Mouse (Mus musculus) G1E (cell line): ENCODE data around the gene Gna15. TPM values are rescaled to one million over a fixed set of nuclear protein-coding genes. Genes with fewer than 3 reads are reported as not detected.
A peak's percentile ranks its signal among the peaks of the same experiment; 100 is the strongest.

Source experiments
- ATAC-seq: 2 replicates; pipeline ENCODE4 v1.8.0; 2016; ENCODE audit warnings: mild to moderate bottlenecking; ENCODE audit not compliant: insufficient number of reproducible peaks, poor library complexity, low FRiP score, severe bottlenecking; ENCODE audit errors: extremely low read depth
- DNase-seq: peaks from one replicate; pipeline ENCODE4 v3.0.0; 2012; ENCODE audit warnings: low spot score
- H3K27me3 ChIP-seq: 2 replicates; pipeline ENCODE4 v1.6.1; 2012; ENCODE audit warnings: mild to moderate bottlenecking, low read length, inconsistent platforms; ENCODE audit not compliant: insufficient read depth
- H3K36me3 ChIP-seq: replicated peaks from 2 replicates; pipeline ENCODE3; 2012; ENCODE audit warnings: mild to moderate bottlenecking, inconsistent platforms
- H3K4me1 ChIP-seq: 2 replicates; pipeline ENCODE4 v1.6.1; 2012; ENCODE audit warnings: low read depth, low read length, inconsistent platforms, mixed read lengths; ENCODE audit not compliant: insufficient read depth
- H3K4me3 ChIP-seq: 2 replicates; pipeline ENCODE4 v1.5.1; 2012; ENCODE audit warnings: low read depth, mild to moderate bottlenecking, inconsistent platforms, low read length, moderate library complexity, mixed read lengths
- H3K9me3 ChIP-seq: replicated peaks from 2 replicates; pipeline ENCODE4 v1.6.1; 2012; ENCODE audit warnings: inconsistent platforms
- CTCF ChIP-seq: IDR thresholded peaks from 2 replicates; pipeline ENCODE4 v1.5.1; 2012; ENCODE audit warnings: low read depth, low read length, inconsistent platforms, mixed read lengths
- GATA1 ChIP-seq: IDR thresholded peaks from 2 replicates; pipeline ENCODE4 v1.6.1; 2012; ENCODE audit warnings: borderline replicate concordance, low read length, inconsistent platforms, mixed read lengths
- GATA2 ChIP-seq: IDR thresholded peaks from 2 replicates; pipeline ENCODE4 v1.6.1; 2012; ENCODE audit warnings: low read depth, low read length, inconsistent platforms, borderline replicate concordance
- POLR2AphosphoS5 ChIP-seq: IDR thresholded peaks from 2 replicates; pipeline ENCODE4 v1.6.1; 2012; ENCODE audit warnings: low read depth, low read length, inconsistent platforms; ENCODE audit not compliant: insufficient replicate concordance
- TAL1 ChIP-seq: conservative IDR thresholded peaks from 2 replicates; pipeline ENCODE4 v1.6.1; 2012; ENCODE audit warnings: low read depth, low read length, inconsistent platforms, mixed read lengths
- polyA plus RNA-seq: library from polyadenylated mRNA; stranded (reverse); fragments of >175 nt; gene quantifications from 2 replicates; pipeline ENCODE4 v1.2.3, GENCODE M21; 2012
- total RNA-seq, 2 experiments: library from RNA; stranded (forward) in 1 of 2; stranded (reverse) in 1 of 2; fragments of 200-1000 nt in 1 of 2; fragments of >200 nt in 1 of 2; fragmentation: Nextera tagmentation in 1 of 2; gene quantifications; 2 replicates each; pipeline ENCODE4 v1.2.3; 2014 to 2017

The Gna15 gene
- total RNA-seq (2014; fragmentation: Nextera tagmentation) (20.9 and 22.5 TPM in 2 replicates), total RNA-seq (2017) (20.1 and 21.5 TPM in 2 replicates), polyA plus RNA-seq (16.5 TPM in 2 replicates)

- Histone ChIP-seq H3K4me3 (peak within 1 kb of the TSS; percentile 73), H3K4me1 (peaks cover 71% of the 10 kb centered on the region), H3K9me3 (no peaks in the 10 kb centered on the region), H3K27me3 (no peaks in the 10 kb centered on the region), H3K36me3 (peaks cover 51% of the 10 kb centered on the region)
- peak; percentile 47 for ATAC-seq
- DNase-seq, result peak; percentile 69
- TF ChIP-seq GATA2, result no peak
- no peak for TF ChIP-seq POLR2AphosphoS5
- TF ChIP-seq TAL1, result no peak
- TF ChIP-seq GATA1, result no peak
- no peak for TF ChIP-seq CTCF
These were observed at the start of gene Gna15 for GRCm38 (mm10) chr10:81524051-81524605. Gna15 (minus strand) TSS chr10:81524225.

GRCm38 (mm10) chr10:81572975-81573374 lies 49.0 kb upstream of the Gna15 start:
- ATAC-seq (no peak), DNase-seq (no peak)
- no peak overlapping the region for H3K4me3 ChIP-seq
- peaks cover 64% of the 10 kb centered on the region for H3K27me3 ChIP-seq
- no peaks in the 10 kb centered on the region for H3K9me3 ChIP-seq
- H3K4me1 ChIP-seq, result peaks cover 81% of the 10 kb centered on the region
- H3K36me3 ChIP-seq, result no peaks in the 10 kb centered on the region
- TF ChIP-seq CTCF (no peak), GATA1 (no peak), GATA2 (no peak), POLR2AphosphoS5 (no peak), TAL1 (no peak)

- TF ChIP-seq GATA2, result no peak
- no peak for TF ChIP-seq GATA1
- DNase-seq (no peak), ATAC-seq (no peak)
- peaks cover 6% of the 10 kb centered on the region for H3K36me3 ChIP-seq
- peak overlapping the region; percentile 72; the same call in 1 of the 2 replicates for H3K4me3 ChIP-seq
- H3K4me1 ChIP-seq, result peaks cover 85% of the 10 kb centered on the region
- peaks cover 57% of the 10 kb centered on the region for H3K27me3 ChIP-seq
- H3K9me3 ChIP-seq, result no peaks in the 10 kb centered on the region
These were observed 48.2 kb upstream of the Gna15 start for GRCm38 (mm10) chr10:81572133-81572671.

- TF ChIP-seq TAL1 (no peak), CTCF (no peak), GATA2 (no peak), GATA1 (no peak), POLR2AphosphoS5 (no peak)
- DNase-seq (peak; percentile 100), ATAC-seq (peak; percentile 96)
- Histone ChIP-seq H3K27me3 (peaks cover 50% of the 10 kb centered on the region), H3K9me3 (no peaks in the 10 kb centered on the region), H3K36me3 (peaks cover 13% of the 10 kb centered on the region), H3K4me3 (peak overlapping the region; percentile 72), H3K4me1 (peaks cover 85% of the 10 kb centered on the region)
These were observed 47.5 kb upstream of the Gna15 start for GRCm38 (mm10) chr10:81571501-81571876.

- H3K27me3 ChIP-seq, result peaks cover 45% of the 10 kb centered on the region
These were observed 46.9 kb upstream of the Gna15 start for GRCm38 (mm10) chr10:81570831-81571500.

GRCm38 (mm10) chr10:81570238-81570800 lies 46.3 kb upstream of the Gna15 start:
- peaks cover 78% of the 10 kb centered on the region for H3K4me1 ChIP-seq
- DNase-seq (no peak), ATAC-seq (no peak)
- H3K36me3 ChIP-seq, result peaks cover 25% of the 10 kb centered on the region
- no peak for TF ChIP-seq GATA1
- TF ChIP-seq CTCF, result no peak
- TF ChIP-seq POLR2AphosphoS5, result no peak
- no peak for TF ChIP-seq GATA2
- peak overlapping the region; percentile 72 for H3K4me3 ChIP-seq
- H3K27me3 ChIP-seq, result peaks cover 39% of the 10 kb centered on the region
- H3K9me3 ChIP-seq, result no peaks in the 10 kb centered on the region

More at GRCm38 (mm10) chr10:81570831-81571500, 46.9 kb upstream of the Gna15 start:
- Histone ChIP-seq H3K4me1 (peaks cover 80% of the 10 kb centered on the region), H3K9me3 (no peaks in the 10 kb centered on the region), H3K36me3 (peaks cover 19% of the 10 kb centered on the region), H3K4me3 (peak overlapping the region; percentile 72)
- ATAC-seq, result no peak
- TF ChIP-seq GATA2, result no peak
- TF ChIP-seq GATA1, result no peak
- no peak for TF ChIP-seq TAL1
- TF ChIP-seq CTCF, result no peak
- TF ChIP-seq POLR2AphosphoS5, result no peak
- peak; percentile 69 for DNase-seq
